In the genomic region with DNA sequence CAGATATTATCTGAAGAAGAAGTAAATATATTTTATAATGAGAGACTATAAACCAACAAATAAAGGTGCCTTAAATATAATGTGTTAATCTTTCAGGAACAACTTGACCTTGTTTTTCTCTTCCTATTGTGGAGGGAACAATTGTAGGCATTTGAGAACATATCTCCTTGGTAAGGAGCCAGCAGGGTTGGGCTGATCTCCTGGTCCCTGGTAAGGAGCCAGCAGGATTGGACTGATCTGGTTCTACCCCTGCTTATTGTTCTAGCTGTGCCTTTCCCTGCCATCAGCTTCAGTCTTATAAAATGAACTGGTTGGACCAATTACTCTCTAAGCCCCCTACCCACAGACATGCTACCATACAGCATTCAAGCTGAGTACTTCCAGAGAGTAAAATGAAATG, we compare ENCODE assay signal across 22 mouse cellular contexts.
"Had no signal": no experiment of that assay in that cellular context is flagged by ENCODE, and none has a peak within 500 bp of the region (broad histone marks: within the 10 kb centered on the region; RNA-seq: fewer than 3 reads in every experiment).

No protein-coding gene starts in this region.

- H3K4me1 ChIP-seq: heart, embryonic 12.5 days; hindbrain, embryonic 13.5 days; hindbrain, embryonic 15.5 days; kidney, embryonic 15.5 days; limb, embryonic 13.5 days; limb, embryonic 15.5 days; liver, embryonic 12.5 days had no signal

- DNase-seq: gastrocnemius, postnatal 14 days; gastrocnemius, postnatal 36 days; kidney, adult 11 months; kidney, adult 2 months; kidney, adult 9 months; kidney, postnatal 14 days; kidney, postnatal 36 days; layer of hippocampus, adult 9-11 months; layer of hippocampus, postnatal 36 days; left cerebral cortex, postnatal 4 days; lung, adult 18-20 months had no signal

- H3K36me3 ChIP-seq: heart, embryonic 12.5 days; hindbrain, embryonic 13.5 days; hindbrain, embryonic 15.5 days; kidney, embryonic 15.5 days; limb, embryonic 13.5 days; limb, embryonic 15.5 days; liver, embryonic 12.5 days had no signal

- H3K27ac ChIP-seq: hindbrain, embryonic 13.5 days; hindbrain, embryonic 15.5 days; hindbrain, postnatal 0 days; kidney, embryonic 15.5 days; kidney, postnatal 0 days; limb, embryonic 13.5 days; limb, embryonic 15.5 days; liver, embryonic 12.5 days; liver, embryonic 14.5 days had no signal

- H3K9me3 ChIP-seq: heart, embryonic 12.5 days; hindbrain, embryonic 13.5 days; hindbrain, embryonic 15.5 days; kidney, embryonic 15.5 days; limb, embryonic 13.5 days; limb, embryonic 15.5 days; liver, embryonic 12.5 days had no signal

- H3K4me3 ChIP-seq: heart, embryonic 12.5 days; hindbrain, embryonic 13.5 days; hindbrain, embryonic 15.5 days; kidney, embryonic 15.5 days; limb, embryonic 13.5 days; limb, embryonic 15.5 days; liver, embryonic 12.5 days had no signal

- H3K4me2 ChIP-seq: heart, embryonic 12.5 days; hindbrain, embryonic 13.5 days; hindbrain, embryonic 15.5 days; kidney, embryonic 15.5 days; limb, embryonic 13.5 days; limb, embryonic 15.5 days; liver, embryonic 12.5 days had no signal

- H3K9ac ChIP-seq: heart, embryonic 12.5 days; hindbrain, embryonic 13.5 days; hindbrain, embryonic 15.5 days; kidney, embryonic 15.5 days; limb, embryonic 13.5 days; limb, embryonic 15.5 days; liver, embryonic 12.5 days; liver, embryonic 14.5 days had no signal

- H3K27me3 ChIP-seq: heart, embryonic 12.5 days; hindbrain, embryonic 13.5 days; hindbrain, embryonic 15.5 days; kidney, embryonic 15.5 days; limb, embryonic 13.5 days; limb, embryonic 15.5 days; liver, embryonic 12.5 days had no signal

- ATAC-seq: hindbrain, postnatal 0 days; intestine, embryonic 16.5 days; liver, embryonic 12.5 days had no signal
